Mouse (Mus musculus): ENCODE results near the gene Myof.

- TF ChIP-seq CTCF (IDR thresholded peaks at IDR 0.05; ENCODE audit: borderline replicate concordance, insufficient read depth, low read length): no peak
- peak; percentile 88 for TF ChIP-seq POLR2A (IDR thresholded peaks at IDR 0.05; ENCODE audit: low read depth, low read length)
These were observed at the start of gene Myof for GRCm38 (mm10) chr19:38043281-38043981.

Data from embryonic fibroblast, embryonic 13.5 days (primary cell).